In genomic region chr3:79809180-79809567, GRCm38 (mm10) we compare ENCODE assay signal across 8 mouse cellular contexts. TPM values are rescaled to one million over a fixed set of nuclear protein-coding genes. Genes with fewer than 3 reads are reported as not detected.
DNase-seq lines count a peak whose midpoint lies in the region; ATAC-seq and TF ChIP-seq lines count a peak whose summit lies in the region.

No protein-coding gene starts in this region.

- 9% methylated on average over 4 of the region's 4 CpGs for WGBS in liver, adult 2 months

- peak; percentile 86 for ATAC-seq in CD4-positive, CD25-positive, alpha-beta regulatory T cell, adult 4 months

- no peaks in the 10 kb centered on the region for H3K79me2 ChIP-seq in liver, adult 2 months (ENCODE audit: control insufficient read depth, insufficient read depth, low read length)

- H3K4me1 ChIP-seq in liver, adult 2 months (ENCODE audit: control insufficient read depth, insufficient read depth, low read length): no peaks in the 10 kb centered on the region

- TF ChIP-seq CTCF in liver, adult 2 months (IDR thresholded peaks at IDR 0.05; ENCODE audit: low read depth, low read length): peak; percentile 71

- DNase-seq in T-cell, adult 2 months (ENCODE audit: low spot score): peak; percentile 22
- DNase-seq in embryo, embryonic 10.5 days (ENCODE audit: low spot score): peak; percentile 90
- DNase-seq in heart, postnatal 10 days: peak; percentile 70 to 80
- peak; percentile 76 for DNase-seq in kidney, postnatal 10 days
- peak; percentile 44 for DNase-seq in liver, adult 2 months (ENCODE audit: extremely low read depth, low read depth, low spot score)
- peak; percentile 73 for DNase-seq in naive thymus-derived CD4-positive, alpha-beta T cell, adult 2 months (ENCODE audit: low read depth)
- peak; percentile 20 to 30 for DNase-seq in thymus, postnatal 36 days

- intact Hi-C loops in heart, postnatal 10 days (cut with DNase I): loop anchor here (1.0 to 2.0 kb wide), 2 partner anchors 136 to 144 kb away; no protein-coding TSS in a partner anchor

- no peak for TF ChIP-seq POLR2A in liver, adult 2 months (IDR thresholded peaks at IDR 0.05; ENCODE audit: extremely low read depth, insufficient read depth, low read length)

- H3K9ac ChIP-seq in liver, adult 2 months (ENCODE audit: low read depth, low read length): no peak overlapping the region

- no peaks in the 10 kb centered on the region for H3K36me3 ChIP-seq in liver, adult 2 months (ENCODE audit: control insufficient read depth, insufficient read depth, low read length)

- H3K27ac ChIP-seq in liver, adult 2 months (replicated peaks; ENCODE audit: insufficient read depth, low read depth, low read length): no peak overlapping the region

- no peaks in the 10 kb centered on the region for H3K27me3 ChIP-seq in liver, adult 2 months (ENCODE audit: control insufficient read depth, insufficient read depth, low read length)

- H3K4me3 ChIP-seq in liver, adult 2 months (ENCODE audit: insufficient read depth, low read depth, low read length): no peak overlapping the region

RNA-seq across cellular contexts. Expression of gene Tmem144, which starts 43.4 kb away (rescaled TPM):
- polyA plus RNA-seq in CD4-positive, CD25-positive, alpha-beta regulatory T cell, adult 4 months (2017; shearing (Covaris generic)): not detected
- 1 to 10 TPM; 9.4 to 9.7 TPM for total RNA-seq in heart, postnatal 10 days (2021)
- 3.6 and 4.5 TPM in 2 replicates for total RNA-seq in liver, adult 2 months (2014; rRNA removed)
- polyA plus RNA-seq in liver, adult 2 months (2012; rRNA removed): 1.7 and 2.0 TPM in 2 replicates

Comparison
In these comparisons a context has a peak if more than half of its experiments do, and no peak if none do; other contexts are left out.
1. DNase-seq: peak in every context shown above with its lines; median percentile 90 in embryo, embryonic 10.5 days; 76 in kidney, postnatal 10 days; 75 in heart, postnatal 10 days; 73 in naive thymus-derived CD4-positive, alpha-beta T cell, adult 2 months; 44 in liver, adult 2 months; 25 in thymus, postnatal 36 days; 22 in T-cell, adult 2 months.